Mouse (Mus musculus) lung, postnatal 4 days (tissue): ENCODE measurements around the gene Nucb1.

Experiments used
- DNase-seq, 2 experiments: peaks; one replicate each; pipeline ENCODE4 v3.0.0; 2021

Gene Nucb1

DNA sequence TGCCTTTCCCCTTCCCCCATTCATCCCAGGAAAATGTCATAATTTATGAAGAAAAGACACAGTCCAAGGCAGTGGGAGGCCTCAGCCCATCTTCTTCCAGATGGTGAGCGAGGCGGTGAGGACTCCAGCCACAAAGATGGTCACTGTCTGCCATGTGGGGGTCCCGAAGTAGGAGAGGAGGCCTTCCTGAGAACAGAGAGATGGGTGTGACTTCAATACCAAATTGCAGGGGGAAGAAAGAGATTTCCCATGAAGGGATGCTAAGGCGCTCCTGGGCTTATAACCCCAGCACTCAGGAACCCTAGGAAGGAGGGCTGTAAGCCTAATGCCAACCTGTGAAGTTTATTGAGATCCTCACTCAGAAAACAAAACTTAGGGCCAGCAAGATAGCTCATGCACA lies 48.4 kb downstream of the Nucb1 start:
- DNase-seq, result no peak

DNA sequence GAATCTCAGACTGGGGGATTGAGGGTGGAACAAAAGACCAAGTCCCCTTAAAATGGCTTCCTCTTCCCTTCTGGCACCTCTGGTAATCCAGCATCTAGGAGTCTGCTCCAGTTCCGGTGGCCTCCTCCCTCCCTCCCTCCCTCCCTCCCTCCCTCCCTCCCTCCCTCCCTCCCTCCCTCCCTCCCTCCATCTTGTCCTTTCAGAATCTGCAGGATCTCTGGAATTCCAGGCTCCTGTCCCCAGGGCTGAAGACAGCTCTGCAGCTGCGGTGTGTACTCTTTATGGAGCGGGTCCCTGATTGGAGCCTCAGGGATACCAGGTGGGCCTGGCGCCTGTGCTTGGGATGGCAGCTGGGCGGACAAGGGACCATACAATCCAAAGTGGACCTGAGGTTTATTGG lies 48.9 kb downstream of the Nucb1 start:
- DNase-seq, result no peak

DNA sequence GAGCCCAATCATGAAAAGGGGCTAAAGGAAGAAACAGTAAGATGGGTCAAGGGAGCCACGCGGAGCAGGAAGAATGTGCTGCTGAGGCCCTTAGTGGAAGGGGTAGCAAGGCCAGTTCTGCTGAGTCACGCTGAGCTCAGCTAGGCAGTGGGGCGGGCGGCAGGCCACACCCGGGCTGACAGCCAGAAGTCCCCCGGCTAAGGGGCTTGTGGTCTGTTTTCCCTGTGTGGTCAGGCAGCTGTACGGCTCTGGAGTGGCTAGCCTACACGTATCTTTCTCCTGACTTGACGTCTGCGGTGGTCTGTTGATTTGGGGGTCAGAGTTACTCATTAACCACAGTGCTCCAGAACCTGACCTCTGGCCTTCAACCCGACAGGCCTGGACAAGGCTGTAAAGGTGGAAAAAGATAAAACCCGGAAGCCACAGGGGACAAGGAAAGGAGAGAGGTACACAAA lies 49.3 kb downstream of the Nucb1 start:
- DNase-seq, result peak; percentile 75 to 83

DNA sequence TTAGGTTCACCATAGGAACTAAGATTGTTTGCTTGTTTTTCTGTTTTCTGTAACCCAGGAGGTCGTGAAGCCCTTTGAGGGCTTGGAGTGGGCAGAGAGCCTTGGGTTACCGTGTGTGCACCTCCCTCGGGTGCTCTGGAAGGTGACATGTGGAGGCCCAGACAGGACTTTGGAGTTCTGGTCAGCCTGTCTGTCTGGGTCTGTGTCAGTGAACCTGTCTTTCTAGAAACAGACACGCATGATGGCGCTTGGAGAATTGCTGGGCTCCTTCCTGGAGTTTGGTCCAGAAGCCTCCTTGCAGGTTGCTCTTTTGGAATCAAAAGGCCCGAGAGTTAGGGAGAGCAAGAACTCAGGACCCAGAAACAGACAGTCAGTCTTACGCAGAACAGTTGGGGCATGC lies 49.8 kb downstream of the Nucb1 start:
- no peak for DNase-seq

DNA sequence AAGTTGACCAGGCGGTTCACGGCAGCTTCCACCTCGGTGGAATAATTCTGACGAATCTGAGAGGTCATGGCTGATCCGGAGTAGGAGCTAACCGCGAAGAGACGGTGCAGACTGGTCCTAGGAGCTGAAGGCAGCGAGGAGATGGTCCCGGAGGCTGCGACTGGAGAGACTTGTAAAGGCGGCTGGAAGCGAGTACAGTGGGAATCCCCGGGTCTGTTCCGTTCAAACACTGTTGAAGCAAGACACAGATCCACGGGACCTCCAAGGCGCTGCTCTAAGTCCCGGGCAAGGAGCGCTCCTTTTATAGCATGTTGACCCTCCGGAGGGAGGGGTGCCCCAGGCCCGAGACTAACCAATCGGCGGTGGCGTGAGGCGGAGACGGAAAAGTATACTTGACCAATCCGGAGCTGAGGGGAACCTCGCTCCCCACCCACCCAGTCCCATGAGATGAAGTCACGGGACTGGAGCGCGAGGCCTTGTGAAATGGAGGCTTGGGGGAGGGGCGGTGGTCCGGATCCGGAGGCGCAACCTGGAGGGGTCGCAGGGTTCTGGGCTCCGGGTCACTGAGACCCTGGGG lies 50.6 kb downstream of the Nucb1 start, which contains the start of gene Ftl1:
TSS of gene Ftl1 (minus strand) at position 321 of the 577 bp plus-strand sequence.
- peak; percentile 97 to 99 for DNase-seq

DNA sequence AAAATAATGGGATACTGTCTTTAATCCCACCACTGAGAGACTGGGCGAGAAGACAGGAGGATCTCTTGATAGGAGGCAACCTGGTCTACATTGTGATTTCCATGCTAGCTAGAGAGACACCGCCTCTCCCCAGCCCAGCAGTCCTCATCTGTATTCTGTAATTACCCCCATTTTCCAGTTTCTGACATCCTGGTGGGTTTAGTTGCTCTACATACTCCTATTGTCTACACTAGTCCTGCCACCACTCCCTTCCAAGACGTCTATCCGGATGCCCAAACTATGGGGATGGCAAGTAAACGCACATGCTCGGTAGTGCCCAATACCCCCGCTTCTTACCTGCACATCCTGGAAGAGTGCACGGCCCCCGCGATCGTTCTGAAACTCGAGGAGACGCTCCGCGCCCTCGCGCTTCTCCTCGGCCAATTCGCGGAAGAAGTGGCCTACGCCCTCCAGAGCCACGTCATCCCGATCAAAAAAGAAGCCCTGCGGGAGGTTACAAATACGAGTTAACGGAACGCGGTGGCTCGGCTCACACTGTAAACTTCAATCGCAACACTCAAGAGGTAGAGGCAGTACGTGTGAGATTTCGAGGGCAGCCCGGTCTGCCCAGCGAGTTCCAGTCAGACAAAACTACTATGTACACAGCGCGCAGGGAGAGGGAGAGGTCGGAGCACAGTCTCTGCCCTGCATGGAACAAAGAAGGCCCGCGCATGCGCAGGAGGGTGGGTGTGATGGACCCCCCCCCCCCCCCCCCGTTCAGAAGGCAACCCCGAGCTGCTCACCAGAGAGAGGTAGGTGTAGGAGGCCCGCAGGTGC lies 51.2 kb downstream of the Nucb1 start:
- DNase-seq, result peak; percentile 86 to 87

DNA sequence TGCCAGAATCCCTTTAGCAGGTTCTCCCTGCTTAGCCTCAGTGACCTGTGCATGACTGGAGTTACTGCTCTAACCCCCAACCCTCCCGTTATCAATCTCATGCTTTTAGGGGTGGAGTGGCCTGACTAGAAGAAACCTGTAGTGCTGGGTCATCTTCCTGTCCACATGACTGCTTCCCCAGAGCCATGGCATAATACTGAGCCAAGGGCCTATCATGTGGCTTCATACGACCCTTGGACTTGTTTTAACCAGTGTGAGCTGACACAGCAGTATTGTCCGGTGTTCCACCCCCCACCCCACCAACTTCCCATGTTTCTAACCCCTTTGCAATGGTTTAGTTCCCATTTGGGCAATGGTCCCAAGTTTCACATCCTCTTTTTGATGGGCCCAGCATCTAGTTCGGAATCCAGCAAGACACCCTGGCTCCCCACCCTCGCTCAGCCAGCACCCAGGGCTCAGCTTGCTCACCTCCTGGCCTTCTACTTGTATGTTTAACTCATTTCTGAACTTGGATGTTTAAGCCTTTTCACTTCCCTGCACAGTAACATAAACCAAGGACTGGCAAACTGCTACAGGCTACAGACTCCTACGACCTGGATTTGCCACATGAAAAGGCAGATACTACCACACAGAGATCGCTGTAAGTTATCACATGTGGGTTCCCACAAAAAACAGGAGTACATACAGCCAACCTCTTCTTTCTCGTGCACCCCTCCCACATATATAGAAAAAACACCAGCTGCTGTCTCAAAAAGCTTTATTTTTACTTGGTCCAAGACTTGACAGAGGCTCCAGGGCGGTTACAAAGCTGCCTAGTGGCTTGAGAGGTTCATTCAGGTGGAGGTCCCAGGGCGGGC lies 52.8 kb downstream of the Nucb1 start:
- peak; percentile 37 to 52 for DNase-seq

DNA sequence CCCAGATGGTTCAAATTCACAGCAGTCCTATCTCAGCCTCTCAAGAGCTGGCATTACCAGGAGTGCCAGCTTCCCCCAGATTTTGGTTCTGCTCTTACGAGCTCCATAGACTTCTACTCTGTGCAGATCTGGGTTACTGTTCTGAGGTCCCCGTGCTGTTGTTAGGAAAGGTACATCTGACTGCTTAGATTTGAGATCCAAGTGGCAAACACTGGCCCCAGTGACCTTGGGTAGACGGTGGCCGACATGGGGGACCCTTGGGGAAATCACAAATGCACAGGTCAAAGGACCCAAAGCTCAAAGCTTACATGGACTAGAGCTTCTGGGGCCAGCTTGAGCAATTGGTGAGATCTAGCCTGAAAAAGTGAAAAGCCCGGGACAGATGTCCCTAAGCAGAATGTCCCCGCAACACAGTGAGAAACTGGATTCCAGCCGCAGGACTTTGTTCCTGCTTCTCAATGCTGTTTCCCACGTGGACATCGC lies 53.4 kb downstream of the Nucb1 start:
- DNase-seq, result no peak

DNA sequence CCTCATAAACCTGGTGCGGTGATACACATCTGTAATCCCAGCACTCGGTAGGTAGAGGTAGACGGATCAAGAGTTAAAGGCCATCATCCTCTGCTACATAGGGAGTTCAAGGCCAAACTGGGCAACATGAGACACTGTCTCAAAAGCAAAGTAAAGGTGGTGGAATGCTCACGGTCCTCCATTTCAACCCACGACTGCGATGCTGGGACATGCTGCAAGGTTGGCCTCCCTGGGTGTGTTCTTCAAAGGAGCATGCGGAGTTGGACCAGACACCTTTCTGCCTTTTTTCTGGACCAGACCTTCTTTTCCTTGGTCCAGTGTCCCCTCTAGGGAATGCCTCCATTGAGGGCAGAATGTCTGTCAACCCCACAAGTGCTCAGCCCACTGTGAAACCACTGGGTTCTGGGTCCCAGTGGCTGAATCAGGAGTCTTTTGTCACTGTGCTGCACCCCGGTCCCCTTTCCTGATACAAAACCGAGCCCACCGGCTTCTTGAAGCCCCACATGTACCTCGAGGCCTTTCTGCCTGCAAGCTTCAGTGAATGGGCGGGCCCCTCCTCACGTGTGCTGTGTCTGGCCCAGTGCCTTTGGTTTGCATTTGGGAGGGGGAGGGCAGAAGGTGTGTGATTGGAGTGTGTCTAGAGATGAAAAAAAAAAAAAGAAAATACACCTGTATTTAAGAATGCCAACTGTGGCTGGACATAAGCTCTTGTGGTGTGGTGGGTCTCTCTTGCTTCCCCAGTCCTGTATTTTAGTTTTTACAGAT lies 54.1 kb downstream of the Nucb1 start:
- no peak for DNase-seq

DNA sequence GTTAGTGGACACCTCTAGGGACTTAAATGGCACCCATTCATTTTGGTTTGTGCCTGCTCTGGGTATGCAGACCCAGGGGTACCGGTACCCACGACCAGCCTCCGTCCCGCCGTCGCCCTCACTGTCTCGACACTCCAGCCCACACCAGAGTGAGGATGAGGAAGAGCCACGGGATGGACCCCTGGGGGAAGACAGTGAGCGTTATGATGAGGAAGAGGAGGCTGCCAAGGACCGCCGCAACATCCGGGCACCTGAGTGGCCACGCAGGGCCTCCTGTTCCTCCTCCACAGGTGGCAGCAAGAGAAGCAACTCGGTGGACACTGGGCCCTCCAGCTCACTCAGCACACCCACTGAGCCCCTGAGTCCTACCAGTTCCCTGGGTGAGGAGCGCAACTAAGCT lies 55.2 kb downstream of the Nucb1 start:
- no peak for DNase-seq

DNA sequence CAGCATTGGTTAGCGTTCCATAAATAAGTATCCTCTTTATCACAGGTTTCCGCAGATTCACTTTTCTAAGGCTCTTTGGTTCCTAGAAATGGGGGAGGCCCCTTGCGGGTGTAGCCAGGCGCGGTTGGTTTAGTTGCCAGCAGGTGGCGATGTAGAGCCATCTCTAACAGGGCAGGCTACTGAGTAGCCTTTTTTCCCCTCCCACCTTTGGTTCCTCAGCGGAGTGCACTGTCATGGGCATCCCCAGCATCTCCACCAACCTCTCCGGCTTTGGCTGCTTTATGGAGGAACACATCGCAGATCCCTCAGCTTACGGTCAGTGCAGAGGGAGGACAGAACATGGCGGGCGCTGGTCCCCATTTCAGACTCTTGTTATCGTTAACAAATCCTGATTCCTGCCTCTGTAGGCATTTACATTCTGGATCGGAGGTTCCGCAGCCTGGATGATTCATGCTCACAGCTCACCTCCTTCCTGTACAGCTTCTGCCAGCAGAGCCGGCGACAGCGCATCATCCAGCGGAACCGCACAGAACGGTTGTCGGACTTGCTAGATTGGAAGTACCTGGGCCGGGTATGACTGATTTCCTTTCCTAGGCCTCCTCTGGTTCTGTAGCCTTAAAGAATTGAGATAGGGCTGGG lies 58.7 kb downstream of the Nucb1 start:
- peak; percentile 78 to 89 for DNase-seq

DNA sequence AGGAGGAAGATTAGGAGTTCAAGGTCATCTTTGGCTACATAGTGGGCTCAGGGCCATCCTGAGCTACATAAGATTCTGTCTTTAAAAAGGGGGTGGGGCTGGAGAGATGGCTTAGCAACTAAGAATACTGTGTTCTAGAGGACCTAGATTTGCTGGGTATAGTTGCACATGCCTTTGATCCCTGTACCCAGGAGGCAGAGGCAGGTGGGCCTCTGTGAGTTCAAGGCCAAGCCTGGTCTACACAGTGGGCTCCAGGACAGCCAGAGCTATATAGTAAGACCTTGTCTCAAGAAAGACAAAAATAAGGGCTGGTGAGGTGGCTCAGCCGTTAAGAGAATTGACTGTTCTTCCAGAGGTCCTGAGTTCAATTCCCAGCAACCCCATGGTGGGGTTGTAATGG lies 60.2 kb downstream of the Nucb1 start:
- DNase-seq, result no peak

DNA sequence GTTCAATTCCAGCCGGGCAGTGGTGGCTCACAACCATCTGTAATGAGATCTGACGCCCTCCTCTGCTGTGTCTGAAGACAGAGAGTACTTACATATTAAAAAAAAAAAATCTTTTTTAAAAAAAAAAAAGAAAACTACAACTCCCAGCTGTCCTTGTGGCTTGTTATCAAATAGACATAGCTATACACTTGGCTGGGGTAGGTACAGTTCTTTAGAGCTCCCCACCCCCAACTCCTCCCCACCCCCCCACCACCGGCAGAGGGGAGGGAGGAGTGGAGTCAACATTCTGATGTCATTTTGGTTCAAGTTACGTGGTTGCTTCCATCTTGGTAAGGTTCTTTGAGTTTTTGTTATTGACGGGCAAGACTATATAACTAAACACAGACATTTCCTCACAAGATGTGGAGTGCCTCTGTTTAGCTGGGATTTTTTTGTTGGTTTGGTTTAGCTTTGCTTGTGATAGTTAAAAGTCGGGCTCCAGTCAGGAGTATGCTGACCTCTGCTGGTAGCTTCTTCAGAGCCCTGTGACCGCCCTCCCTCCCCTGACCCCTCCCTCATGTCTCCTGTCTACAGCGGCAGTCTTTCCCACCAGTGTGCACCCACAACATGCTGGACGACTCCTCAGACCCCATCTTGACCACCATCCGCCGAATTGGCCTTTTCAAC lies 62.7 kb downstream of the Nucb1 start:
- peak in 1 of 2 experiments; percentile 55 for DNase-seq

DNA sequence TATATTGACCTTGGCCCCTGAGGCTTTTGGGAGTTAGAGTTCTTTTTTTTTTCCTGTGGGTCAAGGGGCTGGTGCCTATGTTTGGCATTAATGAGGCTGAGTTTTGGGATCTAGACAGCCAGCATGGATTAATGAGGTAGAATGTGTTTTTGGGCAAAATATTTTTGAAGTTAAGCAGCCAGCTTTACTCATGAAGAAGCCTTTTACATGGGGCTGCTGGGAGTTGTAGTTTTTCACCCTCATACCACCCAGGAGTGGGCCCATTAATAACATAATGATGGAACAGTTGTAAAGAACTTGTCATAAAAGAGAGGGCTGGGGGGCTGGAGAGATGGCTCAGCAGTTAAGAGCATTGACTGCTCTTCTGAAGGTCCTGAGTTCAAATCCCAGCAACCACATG lies 63.6 kb downstream of the Nucb1 start:
- no peak for DNase-seq

DNA sequence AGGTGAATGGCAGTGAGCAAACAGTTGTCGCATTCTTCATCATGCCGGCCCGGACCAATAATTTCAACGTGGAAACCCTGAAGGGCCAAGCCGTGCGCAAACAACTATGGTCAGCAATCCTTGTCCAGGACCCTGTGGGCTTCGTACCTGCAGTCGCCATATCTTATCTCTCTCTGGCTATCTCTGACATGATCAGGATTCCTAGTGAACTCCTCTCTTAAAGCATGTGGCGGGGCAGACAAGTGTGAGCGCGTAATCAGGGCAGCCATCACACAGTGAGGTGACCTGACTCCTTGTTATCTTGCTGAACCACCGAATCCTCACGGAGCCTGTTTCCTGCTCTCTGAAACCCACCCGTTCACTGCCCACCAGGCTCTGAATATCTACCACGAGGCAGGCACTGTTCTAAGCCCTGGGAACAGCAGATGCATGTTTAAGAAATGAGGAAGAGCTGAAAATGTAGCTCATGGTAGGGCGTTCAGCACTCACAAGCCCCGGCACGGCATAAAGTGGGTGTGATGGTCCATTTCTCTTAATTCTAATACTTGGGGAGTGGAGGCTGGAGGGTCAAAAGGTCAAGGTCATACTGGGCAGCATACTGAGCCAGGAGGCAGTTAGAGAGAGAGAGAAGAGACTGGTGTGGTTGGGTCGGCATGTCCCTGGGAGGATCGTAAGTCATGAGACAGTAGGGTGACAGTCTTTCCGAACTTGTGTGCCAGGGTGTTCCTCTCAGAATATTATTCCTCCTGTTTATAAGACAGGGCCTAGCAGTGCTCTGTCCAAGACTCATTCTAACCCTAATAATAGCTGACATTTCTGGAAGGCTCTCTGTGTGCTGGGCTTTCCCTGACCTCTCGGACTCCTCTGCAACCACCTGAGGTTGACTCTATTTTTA lies 66.4 kb downstream of the Nucb1 start:
- DNase-seq, result no peak
